Mouse (Mus musculus): Measurements from ENCODE around the gene Alkbh2.

DNA sequence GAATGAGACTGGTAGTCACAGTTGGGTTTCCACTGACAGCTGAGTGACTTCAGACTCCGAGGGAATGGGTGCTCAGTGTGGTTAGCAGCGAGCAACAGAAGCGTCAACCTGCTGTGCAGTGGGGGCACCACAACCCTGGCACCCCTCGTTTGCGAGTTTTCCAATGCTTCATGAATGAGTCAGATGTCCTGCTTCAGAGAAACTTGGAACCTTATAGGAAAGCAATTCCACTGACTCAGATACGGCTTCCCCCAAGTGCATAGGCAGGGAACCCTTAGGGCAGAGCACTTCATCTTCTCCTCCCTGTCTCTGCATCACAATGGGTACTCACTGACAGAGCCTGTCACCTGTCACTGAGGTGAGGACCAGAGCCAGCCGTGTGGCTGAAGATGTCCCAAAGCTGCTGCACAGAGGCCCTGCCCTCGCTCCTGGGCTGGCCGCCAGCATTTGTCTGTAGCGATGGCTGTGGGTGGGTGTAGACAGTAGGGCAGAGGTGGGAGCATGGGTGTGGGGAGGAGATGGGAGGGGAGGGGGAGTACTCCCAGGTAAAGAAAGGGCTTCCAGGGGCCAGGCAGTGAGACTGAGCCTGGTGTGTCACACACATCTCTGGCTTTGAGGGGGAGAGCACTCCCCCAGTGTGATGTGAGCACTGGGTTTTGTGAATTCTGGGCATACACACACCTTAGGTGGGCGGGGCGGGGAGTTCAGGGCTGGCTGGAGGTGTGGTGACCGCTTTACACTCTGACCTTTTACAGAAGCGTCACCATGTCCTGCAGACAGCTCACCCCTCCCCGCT is 9.7 kb upstream of the Alkbh2 start:
- TF ChIP-seq CTCF (conservative IDR thresholded peaks at IDR 0.05; ENCODE audit: insufficient read depth, insufficient read length, low read depth, low read length) (no peak), POLR2A (IDR thresholded peaks at IDR 0.05; ENCODE audit: low read depth, low read length) (no peak)
